ENCODE assay signal across 9 mouse cellular contexts in genomic region chr8:127706051-127706835, GRCm38 (mm10).
DNase-seq lines count a peak whose midpoint lies in the region; ATAC-seq and TF ChIP-seq lines count a peak whose summit lies in the region.
"Had no signal": no experiment of that assay in that cellular context is flagged by ENCODE, and none has a peak within 500 bp of the region (broad histone marks: within the 10 kb centered on the region; RNA-seq: fewer than 3 reads in every experiment).

No protein-coding gene starts in this region.

- H3K4me2 ChIP-seq in lung, postnatal 0 days (replicated peaks; ENCODE audit: low read depth, low read length) = no peak overlapping the region
- H3K4me2 ChIP-seq in intestine, embryonic 16.5 days (ENCODE audit: low read depth, low read length) = no peak overlapping the region
- H3K4me2 ChIP-seq in liver, embryonic 11.5 days = no peak overlapping the region

- 60% methylated on average over 16 of the region's 16 CpGs for WGBS in lung, postnatal 0 days
- 58% methylated on average over 16 of the region's 16 CpGs for WGBS in intestine, embryonic 16.5 days
- 68% methylated on average over 16 of the region's 16 CpGs for WGBS in liver, embryonic 11.5 days

- no peak for TF ChIP-seq CTCF in lung, postnatal 0 days (IDR thresholded peaks at IDR 0.05)

- H3K4me1 ChIP-seq in lung, postnatal 0 days (ENCODE audit: insufficient read depth, low read depth, low read length) = no peaks in the 10 kb centered on the region
- H3K4me1 ChIP-seq in intestine, embryonic 16.5 days (ENCODE audit: control insufficient read depth, insufficient read depth, low read length) = no peaks in the 10 kb centered on the region
- no peaks in the 10 kb centered on the region for H3K4me1 ChIP-seq in liver, embryonic 11.5 days (replicated peaks; ENCODE audit: control insufficient read depth, insufficient read depth, low read length)

- H3K27ac ChIP-seq in lung, postnatal 0 days (ENCODE audit: low read length) = no peak overlapping the region
- no peak overlapping the region for H3K27ac ChIP-seq in intestine, embryonic 16.5 days (ENCODE audit: low read length)
- no peak overlapping the region for H3K27ac ChIP-seq in liver, embryonic 11.5 days (ENCODE audit: low read depth, low read length)

- H3K9me3 ChIP-seq in lung, postnatal 0 days (ENCODE audit: low read length) = no peaks in the 10 kb centered on the region
- H3K9me3 ChIP-seq in intestine, embryonic 16.5 days (ENCODE audit: control insufficient read depth, low read length) = no peaks in the 10 kb centered on the region
- H3K9me3 ChIP-seq in liver, embryonic 11.5 days (ENCODE audit: control insufficient read depth, low read length) = no peaks in the 10 kb centered on the region

- no peaks in the 10 kb centered on the region for H3K27me3 ChIP-seq in lung, postnatal 0 days (replicated peaks; ENCODE audit: insufficient read depth, low read length)
- no peaks in the 10 kb centered on the region for H3K27me3 ChIP-seq in intestine, embryonic 16.5 days (replicated peaks; ENCODE audit: control insufficient read depth, insufficient read depth, low read length)
- no peaks in the 10 kb centered on the region for H3K27me3 ChIP-seq in liver, embryonic 11.5 days (replicated peaks; ENCODE audit: control insufficient read depth, insufficient read depth, low read length)

- intact Hi-C loops in gastrocnemius, postnatal 14 days (cut with DNase I; ENCODE audit: low total_unique reads) = no loop called here

- no peaks in the 10 kb centered on the region for H3K36me3 ChIP-seq in lung, postnatal 0 days (ENCODE audit: insufficient read depth, low read length)
- no peaks in the 10 kb centered on the region for H3K36me3 ChIP-seq in intestine, embryonic 16.5 days (ENCODE audit: control insufficient read depth, insufficient read depth, low read length)
- no peaks in the 10 kb centered on the region for H3K36me3 ChIP-seq in liver, embryonic 11.5 days (ENCODE audit: control insufficient read depth, insufficient read depth, low read length)
- H3K36me3 ChIP-seq: G1E had no signal

- no peak for TF ChIP-seq EP300 in lung, postnatal 0 days (IDR thresholded peaks at IDR 0.05)

- DNase-seq in testis, postnatal 10 days (ENCODE audit: low spot score) = peak; percentile 42
- DNase-seq in testis, postnatal 14 days (ENCODE audit: low spot score) = no peak
- peak; percentile 29 for DNase-seq in gastrocnemius, postnatal 14 days
- peak; percentile 89 to 91 for DNase-seq in layer of hippocampus, adult 8-10 months (ENCODE audit: low spot score in 2 of 2)
- DNase-seq in lung, postnatal 0 days (ENCODE audit: low spot score) = peak; percentile 46
- DNase-seq in liver, embryonic 11.5 days (ENCODE audit: low spot score) = no peak
- DNase-seq in urinary bladder, postnatal 10 days (ENCODE audit: low spot score) = no peak

- ATAC-seq in lung, postnatal 0 days = peak; percentile 46; the same call in 1 of the 2 replicates
- ATAC-seq in intestine, embryonic 16.5 days = no peak
- no peak for ATAC-seq in liver, embryonic 11.5 days (replicated peaks; ENCODE audit: low FRiP score)

- no peak overlapping the region for H3K4me3 ChIP-seq in lung, postnatal 0 days (ENCODE audit: low read depth, low read length)
- H3K4me3 ChIP-seq in intestine, embryonic 16.5 days (ENCODE audit: low read length) = no peak overlapping the region
- no peak overlapping the region for H3K4me3 ChIP-seq in liver, embryonic 11.5 days (ENCODE audit: low read depth, low read length)

- H3K9ac ChIP-seq in lung, postnatal 0 days (replicated peaks; ENCODE audit: low read depth) = no peak overlapping the region
- H3K9ac ChIP-seq in intestine, embryonic 16.5 days (ENCODE audit: low read depth, low read length) = no peak overlapping the region
- H3K9ac ChIP-seq in liver, embryonic 11.5 days (ENCODE audit: low read depth, low read length) = no peak overlapping the region

Comparison
In these comparisons a context has a peak if more than half of its experiments do, and no peak if none do; other contexts are left out.
1. DNase-seq: peak in testis, postnatal 10 days (single experiment), gastrocnemius, postnatal 14 days (single experiment), layer of hippocampus, adult 8-10 months (2 of 2) and lung, postnatal 0 days (single experiment); none in testis, postnatal 14 days (single experiment), liver, embryonic 11.5 days (single experiment) and urinary bladder, postnatal 10 days (single experiment).